Mouse (Mus musculus) natural killer cell, adult 2 months (primary cell): Measurements from ENCODE around the gene Micall1.

Source experiments
- DNase-seq, 2 experiments: peaks; one replicate each; pipeline ENCODE4 v3.0.0; 2022; ENCODE audit warnings: low spot score in 2 of 2

Micall1 gene

GRCm38 (mm10) chr15:79097135-79097534 lies 11.6 kb upstream of the Micall1 start:
- DNase-seq: no peak

GRCm38 (mm10) chr15:79097611-79098025 lies 11.1 kb upstream of the Micall1 start:
- no peak for DNase-seq

- DNase-seq: no peak
These were observed 10.5 kb upstream of the Micall1 start for GRCm38 (mm10) chr15:79098220-79098619.

GRCm38 (mm10) chr15:79098868-79099267 lies 9.8 kb upstream of the Micall1 start:
- DNase-seq: no peak

GRCm38 (mm10) chr15:79099456-79099855 lies 9.2 kb upstream of the Micall1 start:
- DNase-seq: no peak

GRCm38 (mm10) chr15:79100391-79100790 lies 8.3 kb upstream of the Micall1 start:
- DNase-seq: no peak

- DNase-seq: no peak
These were observed 7.2 kb upstream of the Micall1 start for GRCm38 (mm10) chr15:79101531-79101930.

GRCm38 (mm10) chr15:79103264-79103663 lies 5.4 kb upstream of the Micall1 start:
- DNase-seq: no peak

- DNase-seq: no peak
These were observed 2.9 kb upstream of the Micall1 start for GRCm38 (mm10) chr15:79105804-79106203.

GRCm38 (mm10) chr15:79107966-79108365 lies 732 bp upstream of the Micall1 start:
- DNase-seq: no peak

GRCm38 (mm10) chr15:79109321-79109934 lies 730 bp downstream of the Micall1 start:
- peak in 1 of 2 experiments; percentile 11 for DNase-seq

- DNase-seq: no peak
These were observed 1.3 kb downstream of the Micall1 start for GRCm38 (mm10) chr15:79110031-79110430.

GRCm38 (mm10) chr15:79110528-79110927 lies 1.8 kb downstream of the Micall1 start:
- DNase-seq: no peak

- DNase-seq: no peak
These were observed 3.1 kb downstream of the Micall1 start for GRCm38 (mm10) chr15:79111774-79112173.

- no peak for DNase-seq
These were observed 6.6 kb downstream of the Micall1 start for GRCm38 (mm10) chr15:79115276-79115675.

- DNase-seq: no peak
These were observed 10.8 kb downstream of the Micall1 start for GRCm38 (mm10) chr15:79119491-79119890.

- DNase-seq: no peak
These were observed 13.4 kb downstream of the Micall1 start for GRCm38 (mm10) chr15:79122119-79122518.

- DNase-seq: no peak
These were observed 13.8 kb downstream of the Micall1 start for GRCm38 (mm10) chr15:79122546-79122945.

GRCm38 (mm10) chr15:79123751-79124150 lies 15.1 kb downstream of the Micall1 start:
- DNase-seq: no peak

- DNase-seq: no peak
These were observed 15.7 kb downstream of the Micall1 start for GRCm38 (mm10) chr15:79124331-79124875.

- DNase-seq: peak; percentile 16 to 44
These were observed 17.7 kb downstream of the Micall1 start for GRCm38 (mm10) chr15:79126217-79126932.

- no peak for DNase-seq
These were observed 18.4 kb downstream of the Micall1 start for GRCm38 (mm10) chr15:79127101-79127500.

GRCm38 (mm10) chr15:79128208-79128607 lies 19.5 kb downstream of the Micall1 start:
- DNase-seq: no peak
